Mouse (Mus musculus) C2C12 (cell line): ENCODE data around the gene Olfml3.

Experiments
- CTCF ChIP-seq: IDR thresholded peaks from one replicate; pipeline ENCODE4 v1.5.1; 2011; ENCODE audit not compliant: control insufficient read depth, insufficient read depth, insufficient read length
- MAX ChIP-seq: IDR thresholded peaks from one replicate; pipeline ENCODE4 v1.6.1; 2011; ENCODE audit warnings: mild to moderate bottlenecking, control low read depth
- MYOD1 ChIP-seq: IDR thresholded peaks from one replicate; pipeline ENCODE4 v1.6.1; 2011; ENCODE audit warnings: low read depth; ENCODE audit not compliant: control insufficient read depth, insufficient read length
- MYOG ChIP-seq: IDR thresholded peaks from one replicate; pipeline ENCODE4 v1.6.1; 2011; ENCODE audit not compliant: control insufficient read depth, insufficient read length; ENCODE audit errors: extremely low read depth
- USF1 ChIP-seq: IDR thresholded peaks from one replicate; pipeline ENCODE4 v1.6.1; 2011; ENCODE audit warnings: low read depth, mild to moderate bottlenecking, control low read depth, moderate library complexity

DNA sequence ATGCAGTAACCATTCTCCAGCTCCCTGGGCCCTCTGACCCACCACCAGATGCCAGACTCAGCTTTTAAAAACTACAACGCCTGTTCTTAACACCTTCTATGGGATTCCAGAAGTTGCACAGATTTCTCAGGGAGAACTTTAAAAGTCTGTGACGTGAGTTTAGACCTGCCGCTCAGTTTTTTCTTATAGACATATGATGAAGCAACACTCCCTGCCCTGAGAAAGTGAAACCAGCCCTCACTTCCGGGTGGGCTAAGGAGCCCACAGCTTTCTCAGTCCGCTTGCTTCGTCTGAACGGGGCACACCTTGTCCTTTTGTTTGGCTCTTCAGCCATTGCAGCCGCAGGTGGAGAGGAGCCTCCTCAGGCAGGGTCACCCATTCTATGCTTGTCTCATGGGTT is 22.9 kb downstream of the Olfml3 start:
- TF ChIP-seq CTCF (no peak), MAX (no peak), MYOG (no peak), USF1 (no peak), MYOD1 (no peak)
